Mouse (Mus musculus) gastrocnemius, adult 18-20 months (tissue): ENCODE measurements around the gene Phf21a. TPM values are rescaled to one million over a fixed set of nuclear protein-coding genes. Genes with fewer than 3 reads are reported as not detected.
"Not testable (repeated sequence)": the region's sequence is repeated elsewhere in the genome, so short reads cannot be mapped to it uniquely, and the experiment has no call there.

ENCODE experiments used
- DNase-seq: peaks from one replicate; pipeline ENCODE4 v3.0.0; 2021; ENCODE audit warnings: low spot score
- total RNA-seq, 2 experiments: library from RNA; stranded (reverse); gene quantifications; 2 replicates each; pipeline ENCODE4 v1.2.3; 2021

Gene Phf21a
- total RNA-seq, 2 experiments from 2014 or later = 21.5 to 25.4 TPM

DNA sequence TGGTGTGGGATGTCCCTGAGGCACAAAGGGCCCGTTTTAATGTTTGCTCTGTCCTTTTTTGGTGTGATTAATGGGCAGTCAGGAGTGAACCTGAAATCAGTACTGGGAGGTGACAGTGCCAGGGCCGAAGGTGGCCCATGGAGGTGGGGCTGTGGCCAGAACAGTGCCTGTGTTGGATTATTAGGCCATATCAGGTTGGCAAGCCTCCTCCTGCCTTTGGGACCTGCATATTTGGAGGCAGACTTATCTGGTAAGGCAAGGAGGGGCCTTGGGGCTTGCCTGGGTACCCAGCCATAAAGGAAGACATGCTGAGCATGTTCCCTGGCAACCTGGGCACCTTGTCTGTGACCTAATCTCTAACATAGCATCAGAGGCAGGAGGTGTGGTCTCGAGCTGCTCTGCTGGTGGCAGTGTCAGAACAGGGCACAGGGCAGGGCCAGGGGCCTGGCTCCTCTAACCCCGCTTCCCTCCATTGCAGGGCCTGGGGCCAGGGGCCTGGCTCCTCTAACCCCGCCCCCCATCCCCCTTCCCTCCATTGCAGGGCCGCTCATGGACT is 287.7 kb downstream of the Phf21a start:
- DNase-seq = no peak

DNA sequence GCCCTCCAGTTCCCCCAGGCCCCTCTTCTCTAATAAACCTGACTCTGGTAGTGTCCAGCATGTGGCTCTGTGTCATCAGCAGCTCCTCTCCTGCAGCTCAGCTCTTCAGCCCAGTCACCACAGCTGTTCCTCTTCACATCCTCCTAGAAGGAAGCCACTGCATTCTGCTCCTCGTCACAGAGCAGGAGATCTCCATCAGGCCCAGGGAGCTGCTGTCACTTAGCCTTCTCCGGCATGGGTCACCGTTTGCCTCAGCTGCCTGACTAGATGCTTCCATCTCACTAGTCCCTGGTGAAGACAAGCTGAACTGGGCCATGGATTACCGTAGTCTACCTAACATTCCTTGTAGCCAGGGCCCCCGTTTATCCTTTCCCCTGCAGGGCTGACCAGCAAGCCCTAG is 288.2 kb downstream of the Phf21a start:
- no peak for DNase-seq

DNA sequence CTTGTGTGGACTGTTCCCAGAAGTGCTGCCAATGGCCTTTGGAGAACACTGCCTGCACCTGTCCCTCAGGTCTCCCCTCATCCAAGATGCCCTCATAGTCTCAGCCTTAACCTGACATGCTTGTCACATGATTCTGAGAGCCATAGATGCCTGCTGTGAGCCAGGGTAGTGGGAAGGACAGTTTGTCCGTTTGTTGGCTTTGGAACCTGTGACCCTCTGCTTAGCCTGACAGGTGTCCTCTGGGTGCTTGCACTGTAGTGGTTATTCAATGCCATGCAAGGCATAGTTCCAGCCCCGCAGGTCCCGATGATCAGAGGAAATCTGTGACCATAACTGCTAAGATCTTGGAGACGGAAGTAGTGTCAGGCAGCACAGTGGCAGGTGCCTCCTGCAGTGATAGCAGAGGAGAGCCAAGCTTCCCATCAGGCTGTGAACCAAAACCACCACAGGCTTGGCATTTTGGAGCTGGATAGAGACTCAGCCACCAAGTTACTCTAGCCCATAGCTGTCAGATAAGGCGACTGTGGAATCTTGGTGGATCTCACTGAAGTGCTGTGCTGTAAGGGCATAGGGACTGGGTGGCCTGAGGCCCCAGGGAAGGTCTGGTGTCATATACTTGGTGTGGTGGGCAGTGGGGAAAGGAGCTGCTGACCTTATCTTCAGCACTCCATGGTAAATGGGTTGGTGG is 289.1 kb downstream of the Phf21a start, which contains the start of gene 1700029I15Rik:
1700029I15Rik (plus strand) TSS at position 638 of the 688 bp plus-strand sequence.
- no peak for DNase-seq

DNA sequence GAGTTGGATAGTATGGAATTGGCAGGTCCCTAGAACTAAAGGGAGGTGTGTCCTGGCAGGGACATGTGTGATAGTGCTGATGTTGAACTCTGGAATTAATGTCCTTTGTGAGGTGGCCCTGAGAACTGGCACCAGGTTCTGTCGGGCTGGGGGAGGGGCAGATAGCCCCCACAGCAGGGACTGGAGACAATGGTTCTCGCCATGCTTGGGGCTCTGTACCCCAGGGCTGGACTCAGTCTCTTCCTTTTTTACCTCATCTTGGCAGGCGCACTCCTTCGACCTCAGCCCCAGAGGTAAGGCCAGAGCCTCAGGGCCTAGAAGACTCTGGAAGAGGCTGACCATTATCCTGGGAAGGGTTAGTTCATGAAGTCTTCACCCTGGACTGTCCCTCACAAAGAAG is 289.8 kb downstream of the Phf21a start:
- DNase-seq = no peak

DNA sequence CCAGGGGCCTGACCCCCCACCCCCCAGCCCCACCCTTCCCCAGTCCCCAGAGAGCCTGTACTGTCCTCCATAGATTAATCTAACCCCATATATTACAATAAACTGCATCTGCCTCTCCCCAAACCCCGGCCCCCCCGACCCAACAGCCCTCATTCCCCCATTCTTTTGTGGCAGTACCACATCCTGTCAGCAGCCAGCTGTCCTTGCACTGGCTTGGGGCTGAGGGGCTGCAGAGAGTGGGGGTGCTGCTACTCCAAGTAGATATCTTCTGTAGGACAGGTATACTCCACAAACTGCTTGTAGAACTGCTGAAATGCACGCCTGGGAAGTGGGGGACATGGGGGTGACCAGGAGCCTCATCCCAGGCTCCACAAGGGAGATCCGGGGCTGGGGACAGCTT is 291.2 kb downstream of the Phf21a start:
- DNase-seq = no peak

DNA sequence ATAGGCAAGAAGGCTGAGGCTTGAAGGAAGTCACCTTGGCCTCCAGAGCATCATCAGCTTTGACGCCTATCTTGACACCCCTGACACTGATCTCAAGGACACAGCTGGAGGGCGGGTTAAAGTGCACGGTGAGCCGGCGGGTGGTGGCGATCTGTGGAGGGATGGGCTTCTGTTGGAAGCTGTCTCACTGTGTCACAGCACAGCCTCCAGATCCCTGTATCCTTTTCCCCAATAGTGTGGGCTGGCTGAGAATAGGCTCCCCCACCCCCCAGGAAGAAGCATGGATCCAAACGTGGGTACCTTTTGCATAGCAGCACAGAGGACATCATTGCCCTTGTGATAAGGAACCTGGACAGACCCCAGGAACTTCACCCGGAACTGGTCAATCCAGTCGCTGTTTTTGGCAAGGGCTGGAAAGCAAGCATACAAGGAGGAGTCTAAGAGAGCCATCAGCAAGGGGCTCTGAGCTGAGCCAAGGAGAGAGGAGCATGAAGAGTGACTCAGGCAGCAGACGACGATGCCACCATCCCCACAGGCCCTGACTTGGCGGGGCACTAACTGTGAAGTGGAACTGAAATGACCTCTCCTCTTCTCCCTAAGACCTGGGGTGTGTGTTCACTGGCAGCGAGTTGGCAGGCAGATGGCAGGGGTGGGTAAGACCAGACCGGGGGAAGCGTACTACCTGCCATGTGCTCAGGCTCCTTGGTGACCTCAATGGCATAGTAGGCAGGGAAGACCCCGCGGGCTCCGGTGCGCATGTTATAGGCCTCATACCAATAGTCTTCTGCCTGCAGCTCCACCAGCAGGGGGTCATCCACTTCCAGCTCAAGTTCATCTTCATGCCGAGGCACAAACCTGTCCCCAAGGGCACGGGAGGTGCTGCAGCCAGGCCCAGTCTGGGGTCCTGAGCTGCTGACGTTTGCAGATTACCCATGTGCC is 292.5 kb downstream of the Phf21a start:
- DNase-seq = no peak

DNA sequence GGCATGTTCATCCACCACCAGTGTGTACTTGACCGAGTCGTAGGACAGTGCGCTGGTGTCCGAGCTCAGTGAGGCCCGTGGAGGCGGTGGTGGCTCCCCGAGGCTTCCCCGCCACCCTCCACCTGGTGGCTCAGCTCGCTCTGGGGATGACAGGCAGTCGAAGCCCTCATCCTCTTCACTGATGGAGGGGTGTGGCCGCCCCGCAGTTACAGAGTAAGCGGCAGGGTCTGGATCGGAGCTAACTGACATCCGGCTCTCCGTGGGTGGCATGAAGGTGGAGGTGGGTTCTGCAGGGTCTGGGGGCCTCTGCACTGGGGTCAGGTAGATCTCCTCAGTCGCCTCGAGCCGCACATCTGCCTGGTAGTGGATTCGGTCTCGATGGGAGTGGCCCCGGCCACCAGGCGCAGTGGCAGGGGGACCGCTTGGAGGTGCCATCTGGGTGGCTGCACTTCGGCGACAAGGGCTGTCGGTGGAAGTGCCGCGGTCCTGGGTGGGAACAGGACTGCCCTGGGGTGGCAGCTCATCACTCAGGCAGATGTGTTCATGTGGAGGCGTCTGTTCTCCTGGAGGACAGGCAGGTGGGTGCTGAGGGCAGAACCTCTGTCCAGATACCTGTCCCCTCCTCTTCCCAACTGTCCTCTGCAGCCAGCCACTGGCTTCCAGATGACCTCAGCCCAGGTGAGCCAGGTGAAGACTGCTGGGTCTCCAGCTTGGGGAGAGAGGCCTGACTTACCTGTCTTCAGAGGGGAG is 294.1 kb downstream of the Phf21a start:
- DNase-seq = no peak

DNA sequence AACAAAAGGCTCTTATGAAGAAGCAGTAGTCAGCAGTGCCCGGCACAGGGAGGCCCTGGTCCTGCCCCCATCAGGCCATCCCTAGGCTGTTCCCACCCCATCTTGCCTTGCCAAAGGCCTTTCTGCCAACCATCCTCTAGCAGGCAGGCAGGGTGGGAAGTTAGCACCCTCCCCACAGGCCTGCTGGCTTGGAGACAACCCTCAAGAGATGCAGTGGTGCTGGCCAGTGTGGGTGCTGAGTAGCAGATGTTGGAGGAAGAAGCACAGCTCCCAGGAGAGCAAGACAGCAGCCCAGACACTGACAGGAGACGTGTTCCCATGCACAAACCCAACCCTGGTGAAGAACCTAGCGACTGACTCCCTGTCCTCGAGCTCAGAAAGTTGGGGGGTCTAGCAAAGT is 294.7 kb downstream of the Phf21a start:
- no peak for DNase-seq

DNA sequence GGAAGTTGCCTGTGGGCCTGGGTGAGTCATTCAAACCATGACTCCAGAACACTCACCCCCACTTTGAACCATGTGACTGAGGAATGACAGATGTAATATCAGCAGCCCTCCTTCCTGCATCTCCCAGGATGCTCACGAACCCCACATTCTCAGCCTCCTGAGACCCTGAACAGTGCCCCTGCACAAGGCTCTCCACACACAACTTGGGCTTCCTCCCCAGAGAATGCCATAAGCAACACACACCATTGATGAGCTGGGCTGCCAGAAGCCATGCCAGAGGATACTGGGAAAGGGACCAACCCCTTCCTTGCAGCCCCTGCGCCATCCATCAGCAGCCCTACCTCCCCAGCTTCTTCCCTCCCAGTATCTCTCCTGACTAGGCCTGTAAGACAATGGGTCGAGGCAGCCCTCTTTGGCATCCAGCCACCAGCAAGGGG is 295.2 kb downstream of the Phf21a start:
- no peak for DNase-seq

DNA sequence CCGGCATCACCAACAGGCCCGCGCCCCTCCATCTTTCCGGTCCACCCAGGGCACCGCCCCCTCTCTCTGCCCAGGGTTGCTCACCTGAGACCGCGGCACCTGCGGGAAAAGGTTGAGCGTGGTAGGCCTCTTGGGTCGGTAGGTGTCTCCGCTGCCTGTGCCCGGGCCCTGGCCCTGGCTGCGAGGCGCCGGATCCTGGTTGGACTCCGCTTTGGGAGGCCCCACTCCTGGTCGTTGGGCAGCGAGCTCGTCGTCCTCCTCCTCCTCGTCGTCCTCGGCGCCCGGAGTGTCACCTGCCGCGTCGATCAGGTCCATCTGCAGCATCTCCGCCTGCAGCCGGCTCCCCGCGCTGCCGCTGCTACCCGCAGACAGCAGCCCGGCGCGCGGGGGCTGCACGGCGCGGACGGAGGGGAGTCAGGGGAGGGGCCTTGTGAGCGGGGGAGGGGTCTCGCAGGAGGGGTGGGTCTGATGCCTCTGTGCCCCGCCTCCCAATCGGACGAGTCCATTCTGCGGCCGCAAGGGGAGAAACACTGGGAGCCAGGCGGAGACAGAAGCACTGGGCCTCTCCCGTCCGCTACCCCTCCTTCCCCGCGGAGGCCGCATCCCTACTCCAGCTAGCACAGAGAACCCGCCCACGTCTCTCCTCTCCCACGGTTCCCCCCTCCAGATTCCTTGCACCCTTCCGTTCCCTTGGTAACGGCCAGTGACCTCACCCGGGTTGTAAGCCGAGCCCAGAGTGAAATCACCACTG is 296.1 kb downstream of the Phf21a start:
- peak; percentile 70 for DNase-seq

DNA sequence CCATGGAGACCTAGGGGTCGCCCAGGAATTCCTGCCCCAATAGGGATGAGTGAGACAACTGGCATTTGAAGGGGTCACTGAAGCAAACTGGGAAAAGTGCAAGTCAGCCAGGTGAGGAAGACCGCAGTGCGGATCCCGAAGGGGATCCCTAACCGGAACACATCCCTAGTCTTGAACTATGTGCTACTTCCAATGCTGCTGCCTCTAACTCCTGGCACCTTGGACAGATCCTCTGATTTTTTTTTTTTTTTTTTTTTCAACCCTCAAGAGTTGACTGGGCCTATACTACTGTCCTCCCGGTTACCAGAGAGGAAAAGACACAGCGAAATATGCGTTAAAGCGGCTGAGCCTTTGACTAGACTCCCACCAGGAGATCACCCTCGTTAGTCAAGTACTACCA is 296.7 kb downstream of the Phf21a start:
- DNase-seq = no peak

DNA sequence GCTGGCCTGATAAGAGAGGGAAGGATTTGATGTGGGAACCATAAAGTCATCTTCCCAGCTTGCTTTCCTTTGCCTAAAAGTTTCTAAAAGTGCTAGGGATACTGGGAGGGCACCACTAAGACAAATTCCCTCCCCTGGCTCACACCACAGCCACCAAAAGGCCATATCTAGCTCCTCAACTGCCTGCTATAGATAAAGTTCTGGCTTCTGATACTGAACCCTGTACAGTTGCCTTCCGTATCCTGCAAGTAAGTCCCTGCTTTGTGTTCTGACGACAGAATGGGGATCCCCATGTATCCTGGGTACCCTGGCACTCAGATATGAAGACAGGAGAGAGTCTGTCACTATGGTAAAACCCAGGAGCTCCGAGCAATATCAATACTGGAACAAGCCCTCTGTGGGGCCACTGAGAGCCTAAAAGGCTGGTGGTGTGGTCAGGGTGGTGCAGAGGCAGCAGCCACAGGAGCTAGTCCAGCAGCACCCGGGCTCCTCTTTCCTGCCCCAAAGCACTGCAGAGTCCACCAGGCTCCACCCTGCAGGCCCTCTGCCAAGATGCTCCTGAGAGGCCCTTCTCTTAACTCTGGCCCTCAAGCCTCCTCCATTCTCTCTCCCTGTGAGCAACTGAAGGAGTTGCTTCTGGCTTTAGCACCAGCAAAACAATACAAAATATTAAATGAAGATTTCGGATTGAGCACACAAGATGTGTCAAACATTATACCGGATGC is 297.5 kb downstream of the Phf21a start:
- DNase-seq = no peak

DNA sequence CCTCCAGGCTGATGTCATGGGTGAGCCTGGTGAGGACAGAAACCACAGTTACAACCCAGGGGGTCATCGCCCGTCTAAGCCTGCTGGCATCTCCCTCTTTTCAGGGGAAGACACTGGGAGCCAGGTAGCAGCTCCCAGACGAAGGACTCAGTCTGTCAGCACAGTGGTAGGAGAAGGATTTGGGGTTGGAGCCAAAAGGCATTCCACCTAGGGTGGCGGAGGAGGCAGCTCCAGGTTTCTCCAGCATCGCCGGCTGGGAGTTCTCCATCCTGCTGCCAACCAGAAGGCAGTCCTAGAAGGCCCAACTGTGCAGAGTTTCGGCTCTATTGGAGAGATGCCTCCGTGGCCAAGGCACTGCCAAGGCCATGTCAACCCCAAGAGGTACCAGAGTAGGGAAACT is 298.2 kb downstream of the Phf21a start:
- no peak for DNase-seq

DNA sequence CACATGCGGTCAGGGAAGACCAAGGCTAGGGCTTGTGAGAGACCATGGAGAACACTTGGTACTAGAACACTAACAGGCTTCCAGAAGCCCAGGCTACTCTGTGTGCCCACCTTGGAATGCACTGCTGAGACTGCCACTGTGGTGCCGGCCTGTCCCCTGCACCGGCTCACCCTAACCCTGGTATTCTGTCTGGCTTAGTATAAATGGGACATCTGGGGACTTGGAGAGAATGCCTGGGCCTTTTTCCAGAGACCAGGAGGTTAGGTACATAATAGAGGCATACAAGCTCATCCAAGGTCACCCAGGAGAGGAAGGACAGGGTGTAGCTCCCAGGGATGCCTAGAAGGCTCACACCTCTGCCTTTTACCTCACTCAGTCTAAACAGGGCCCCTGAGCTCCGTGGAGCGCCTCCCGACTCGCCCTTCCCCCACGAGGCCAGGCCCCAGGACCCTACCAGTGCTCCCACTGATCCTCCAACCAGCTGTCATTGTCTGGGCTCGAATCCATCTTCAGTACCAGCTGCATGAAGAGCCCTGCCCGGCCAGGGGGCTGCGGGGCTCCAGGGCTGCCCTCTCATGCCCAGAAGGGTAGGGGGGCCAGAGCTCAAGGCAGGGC is 298.9 kb downstream of the Phf21a start:
- no peak for DNase-seq

DNA sequence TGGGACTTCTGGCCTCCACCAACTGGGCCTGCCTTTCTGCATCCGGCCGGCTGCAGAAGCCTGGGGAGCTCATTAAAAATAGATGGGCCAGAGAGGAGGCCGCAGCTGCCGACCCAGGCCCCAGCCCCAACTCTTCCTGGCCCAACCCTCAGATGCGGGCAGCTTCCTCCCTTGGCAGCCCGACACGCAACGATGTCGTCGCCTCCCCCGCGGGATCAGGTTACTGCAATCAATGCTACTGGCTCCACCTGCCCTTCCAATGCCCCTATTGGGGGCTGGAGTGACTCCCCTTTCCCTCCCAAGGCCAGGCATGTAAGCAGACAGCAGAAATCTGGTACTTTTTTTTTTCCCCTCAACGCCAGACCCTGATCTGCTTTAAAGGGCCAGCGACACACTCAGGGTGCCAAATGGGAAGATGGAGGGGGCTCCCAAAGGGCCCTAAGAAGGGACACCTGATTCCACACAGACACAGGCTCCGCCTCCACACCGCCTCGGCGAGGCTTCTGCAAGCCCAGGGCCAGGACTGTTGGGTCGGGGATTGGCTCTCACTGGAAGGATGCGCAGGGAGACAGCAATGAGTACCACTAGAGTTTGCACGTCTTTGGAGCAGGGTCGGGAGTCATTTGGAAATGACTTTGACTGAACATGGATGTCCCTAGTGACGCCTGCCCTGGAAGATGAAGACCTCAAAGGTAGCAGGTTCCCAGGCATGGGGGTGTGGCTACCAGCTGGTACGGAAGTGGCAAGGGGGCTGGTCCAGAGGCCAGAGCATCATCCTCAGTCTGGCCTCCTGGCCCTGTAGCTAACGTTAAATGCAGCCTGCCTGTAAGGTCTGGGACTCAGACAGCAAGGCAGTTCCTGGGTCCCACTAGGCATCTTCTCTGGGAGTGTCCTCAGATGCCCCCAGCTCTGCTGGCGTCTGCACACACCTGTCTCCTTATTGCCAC is 299.7 kb downstream of the Phf21a start:
- no peak for DNase-seq

DNA sequence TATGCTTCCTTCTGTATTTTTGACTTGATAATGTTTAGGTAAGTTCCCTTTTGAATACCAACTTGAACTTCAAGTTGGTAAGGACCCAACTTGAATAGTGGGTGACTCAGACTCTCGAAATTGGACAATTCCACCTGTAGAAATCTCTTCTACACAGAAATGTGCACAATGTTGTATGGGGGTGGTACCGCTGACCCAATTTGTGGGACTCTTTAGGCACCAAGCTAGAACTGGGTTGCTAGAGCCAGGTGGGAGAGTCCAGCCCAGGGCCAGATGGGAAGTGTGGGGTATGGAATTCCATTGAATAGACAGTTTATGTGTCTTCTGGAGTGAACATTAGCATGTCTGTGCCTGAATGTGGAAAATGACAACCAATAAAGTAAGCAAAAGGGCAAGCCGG is 302.6 kb downstream of the Phf21a start:
- no peak for DNase-seq

DNA sequence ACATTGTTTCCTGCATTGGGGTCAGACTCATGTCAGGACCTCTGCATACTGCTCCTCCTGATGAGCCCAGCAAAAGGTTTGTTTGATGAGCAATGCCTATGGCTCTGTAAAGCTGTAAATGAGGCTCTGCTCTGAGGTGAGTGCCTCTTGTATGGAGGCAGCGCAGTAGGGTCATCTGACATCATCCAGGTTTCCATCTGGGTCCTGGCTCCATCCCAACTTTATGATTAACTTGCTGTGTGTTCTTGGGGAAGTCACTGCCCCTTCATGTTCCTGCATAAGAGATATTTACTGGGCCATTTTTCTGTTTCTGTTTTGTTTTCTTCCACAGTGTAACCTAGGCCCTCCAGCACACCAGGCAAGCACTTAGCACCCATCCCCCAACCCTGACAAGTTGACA is 304.5 kb downstream of the Phf21a start:
- DNase-seq = no peak

DNA sequence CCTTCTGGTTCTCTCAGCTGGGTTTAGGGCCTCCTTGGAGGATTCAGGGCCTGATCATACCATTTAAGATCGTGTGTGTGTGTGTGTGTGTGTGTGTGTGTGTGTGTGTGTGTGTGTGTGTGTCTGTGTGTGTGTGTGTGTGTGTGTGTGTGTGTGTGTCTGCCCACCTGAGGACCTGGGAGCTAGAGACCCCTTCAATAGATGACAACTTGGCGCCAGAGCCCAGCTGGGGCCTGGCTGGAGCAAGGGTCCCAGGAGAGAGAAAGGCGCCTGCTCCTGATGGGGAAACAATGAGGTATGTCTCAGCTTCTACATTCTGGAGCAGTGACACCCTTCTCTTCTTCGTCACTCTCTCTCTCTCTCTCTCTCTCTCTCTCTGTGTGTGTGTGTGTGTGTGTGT is 307.0 kb downstream of the Phf21a start:
- DNase-seq = not testable (repeated sequence)

DNA sequence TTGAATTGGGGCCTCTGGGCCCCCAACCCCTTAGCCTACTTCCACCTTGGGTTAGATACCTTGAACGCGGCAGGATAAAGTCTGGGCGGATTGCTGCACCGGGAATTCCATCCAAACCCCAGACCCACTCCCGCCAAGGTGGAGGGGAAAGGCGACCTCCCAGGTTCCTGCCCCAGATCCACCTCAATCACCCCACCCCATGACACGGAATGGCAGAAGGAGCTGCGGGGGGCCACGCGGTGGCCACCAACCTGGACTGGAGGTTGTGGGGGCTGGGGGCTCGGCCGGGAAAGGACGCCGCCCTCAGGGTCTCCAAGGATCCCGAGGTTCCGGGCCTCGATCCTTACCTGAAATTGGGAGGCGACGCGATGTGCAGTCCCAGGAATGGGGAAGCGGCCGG is 307.8 kb downstream of the Phf21a start:
- DNase-seq = no peak
